Mouse (Mus musculus): Measurements from ENCODE around the gene Zfp69.

Gene Zfp69

DNA sequence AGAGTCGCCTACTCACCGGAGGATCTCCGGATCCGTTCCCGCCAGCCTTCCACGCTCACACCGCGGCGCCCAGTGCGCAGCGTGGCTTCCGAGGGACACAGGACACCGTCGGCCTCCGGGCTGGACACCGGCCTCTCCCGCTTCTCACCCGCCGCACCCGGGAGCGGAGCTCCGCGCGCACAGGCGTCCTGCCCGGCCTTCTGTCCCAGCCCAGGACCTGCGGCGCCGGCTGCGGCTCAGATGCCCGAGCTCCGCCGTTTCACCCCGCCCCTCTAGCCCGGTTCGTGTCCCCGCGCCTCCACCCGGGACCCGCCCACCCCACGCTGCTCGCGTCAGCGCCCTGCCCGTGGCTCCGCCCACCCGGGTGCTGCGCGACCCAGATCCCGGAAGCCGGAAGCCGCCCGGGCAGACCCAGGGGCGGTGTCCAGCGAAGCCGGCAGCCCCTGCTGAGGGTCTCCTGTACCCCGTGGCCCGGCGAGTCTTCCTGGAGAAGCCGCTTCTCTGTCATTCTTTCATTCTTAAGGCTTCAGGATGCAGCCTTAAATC, at the start of gene Zfp69:
TSS of gene Zfp69 (minus strand) at position 272 of the 546 bp plus-strand sequence.
- DNase-seq (ENCODE audit: low read depth, low spot score) = peak; percentile 93

DNA sequence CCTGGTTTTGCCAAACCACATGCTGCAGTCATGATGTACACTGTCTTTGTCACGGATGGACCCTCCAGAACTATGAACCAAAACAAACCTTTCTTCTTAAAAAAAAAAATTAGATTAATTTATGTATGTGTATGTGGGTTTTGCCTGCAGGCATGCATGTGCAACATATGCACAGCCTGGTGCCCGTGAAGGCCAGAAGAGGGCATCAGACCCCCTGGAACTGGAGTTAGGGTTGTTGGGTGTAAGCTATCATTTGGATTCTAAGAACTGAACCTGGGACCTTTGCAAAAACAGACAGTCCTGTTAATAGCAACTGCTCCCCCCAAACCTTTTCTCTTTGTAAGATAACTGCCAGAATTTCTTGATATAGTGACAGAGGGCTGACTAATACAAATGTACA, 49.5 kb upstream of the Zfp69 start:
- no peak for DNase-seq (ENCODE audit: low read depth, low spot score)

DNA sequence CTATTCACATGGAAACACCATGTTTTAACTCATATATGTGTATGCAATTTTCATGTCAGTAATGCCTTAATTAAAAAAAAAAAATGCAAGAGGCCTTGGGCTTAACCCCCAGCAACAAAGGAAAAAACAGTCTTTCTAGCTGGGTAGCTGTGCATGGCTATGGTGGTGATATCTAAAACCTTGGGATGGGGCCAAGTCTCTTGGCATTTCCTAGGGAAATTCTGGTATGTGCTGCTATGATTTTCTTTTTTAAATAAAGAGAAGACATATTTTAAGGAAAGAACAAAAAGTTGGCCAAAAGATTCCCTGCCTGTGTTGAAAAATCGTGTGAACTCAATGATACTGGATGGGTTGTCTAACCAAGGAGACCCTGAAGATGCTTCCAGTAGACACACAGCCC, 44.4 kb upstream of the Zfp69 start:
- DNase-seq (ENCODE audit: low read depth, low spot score) = no peak

DNA sequence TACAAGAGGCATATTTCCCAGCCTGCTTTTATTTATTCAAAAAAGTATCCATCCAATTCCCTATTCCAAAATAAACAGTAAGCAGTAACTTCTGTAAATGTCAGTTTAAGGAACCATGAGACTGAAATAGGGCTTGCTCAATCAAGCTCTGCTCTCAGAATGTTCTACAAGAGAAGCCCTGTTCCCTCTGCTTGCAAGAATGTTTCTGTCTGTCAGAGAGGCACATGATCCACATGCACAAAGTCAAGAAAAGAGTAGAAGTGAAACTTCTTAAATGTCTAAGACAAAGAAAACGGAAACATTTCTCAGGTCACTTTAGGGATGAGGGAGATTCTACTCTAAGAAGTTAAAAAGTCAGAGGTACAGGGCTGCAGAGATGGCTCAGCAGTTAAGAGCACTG, 41.5 kb upstream of the Zfp69 start:
- no peak for DNase-seq (ENCODE audit: low read depth, low spot score)

DNA sequence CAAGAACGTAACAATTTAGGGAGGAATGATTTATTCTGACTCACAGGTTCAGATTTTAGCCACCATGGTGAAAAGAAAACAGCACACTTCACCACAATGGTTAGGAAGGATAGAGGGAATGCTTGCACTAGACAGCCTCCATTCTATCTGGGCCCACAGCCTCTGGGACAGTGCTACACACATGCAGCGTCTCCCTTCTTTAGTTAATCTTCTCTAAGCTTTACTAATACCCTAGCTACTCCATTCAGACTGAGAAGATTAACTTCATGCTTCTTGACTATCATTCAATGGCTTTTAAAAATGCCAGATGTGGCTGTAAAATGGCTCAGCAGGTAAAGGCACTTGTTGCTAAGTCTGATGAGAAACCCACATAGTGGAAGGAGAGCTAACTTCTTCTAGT, 40.8 kb upstream of the Zfp69 start:
- DNase-seq (ENCODE audit: low read depth, low spot score) = no peak

DNA sequence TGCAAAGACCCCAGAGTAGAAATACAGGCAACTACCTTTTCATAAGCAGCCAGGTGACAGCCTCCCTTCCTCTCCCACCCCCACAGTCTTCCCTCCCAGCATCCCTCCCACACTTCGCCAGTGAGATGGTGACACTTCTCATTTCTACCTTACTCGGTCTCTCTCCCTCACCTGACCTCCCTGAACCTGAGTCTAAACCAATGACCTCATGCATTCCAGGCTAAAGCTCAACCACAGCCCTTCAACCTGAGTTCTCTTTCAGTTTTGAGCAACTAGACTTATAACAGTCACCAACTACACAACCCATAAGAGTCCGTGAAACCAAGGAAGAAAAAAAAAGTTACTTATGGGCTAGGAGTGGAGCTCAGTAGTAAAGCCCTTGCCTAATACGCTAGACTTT, 35.8 kb upstream of the Zfp69 start:
- DNase-seq (ENCODE audit: low read depth, low spot score) = no peak

DNA sequence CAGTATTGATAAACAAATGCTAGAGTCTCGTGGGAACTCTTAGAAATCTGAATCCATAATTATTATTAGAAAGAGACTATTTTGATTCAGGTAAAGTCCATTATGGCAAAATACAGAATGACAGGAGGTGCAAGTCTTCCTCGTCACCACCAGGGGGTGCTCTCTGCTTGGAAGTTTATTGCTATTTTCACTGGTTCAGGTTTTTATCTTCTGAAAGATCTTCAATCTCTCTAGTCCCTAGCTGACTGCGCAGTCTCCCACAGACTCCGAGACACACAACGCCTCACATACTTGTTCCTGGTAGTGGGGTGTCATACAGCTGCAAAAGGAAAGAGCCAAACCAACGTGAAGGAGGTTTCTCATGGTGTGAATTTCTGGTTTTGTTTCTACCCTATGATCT, 34.9 kb upstream of the Zfp69 start:
- DNase-seq (ENCODE audit: low read depth, low spot score) = peak; percentile 32

DNA sequence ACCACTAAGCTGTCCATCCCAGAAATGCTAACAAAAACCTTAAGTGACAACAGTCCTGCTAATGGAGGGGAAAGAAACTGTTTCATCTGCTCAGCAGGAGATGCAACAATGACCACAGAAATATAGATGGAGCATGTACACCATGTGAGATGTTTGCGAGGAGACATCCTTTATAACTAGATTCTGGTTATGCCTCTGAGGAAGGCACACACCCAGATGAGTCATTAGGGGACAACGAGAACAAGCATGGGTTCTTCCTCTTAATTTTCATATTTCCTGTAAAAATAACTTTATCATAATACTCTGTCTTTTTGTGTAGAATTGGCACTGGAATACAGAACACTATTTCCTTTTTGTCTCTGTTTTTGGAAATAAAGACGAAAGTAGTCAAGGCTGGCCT, 26.7 kb upstream of the Zfp69 start:
- no peak for DNase-seq (ENCODE audit: low read depth, low spot score)

DNA sequence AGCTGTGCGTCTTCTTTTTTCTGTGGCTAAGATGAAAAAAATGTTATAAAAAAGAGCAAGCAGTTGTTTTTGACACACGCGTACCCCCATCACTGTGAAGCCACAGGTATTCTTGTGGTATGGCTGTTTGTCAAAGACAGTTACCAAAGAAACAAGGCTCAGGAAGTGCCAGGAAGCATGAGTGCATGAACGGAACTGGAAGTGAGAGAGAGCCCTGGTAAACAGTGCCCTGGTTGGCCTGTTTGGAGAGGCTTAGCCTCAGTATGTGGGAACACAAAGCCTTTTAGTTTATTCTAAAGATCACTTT, 23.9 kb upstream of the Zfp69 start:
- DNase-seq (ENCODE audit: low read depth, low spot score) = no peak

DNA sequence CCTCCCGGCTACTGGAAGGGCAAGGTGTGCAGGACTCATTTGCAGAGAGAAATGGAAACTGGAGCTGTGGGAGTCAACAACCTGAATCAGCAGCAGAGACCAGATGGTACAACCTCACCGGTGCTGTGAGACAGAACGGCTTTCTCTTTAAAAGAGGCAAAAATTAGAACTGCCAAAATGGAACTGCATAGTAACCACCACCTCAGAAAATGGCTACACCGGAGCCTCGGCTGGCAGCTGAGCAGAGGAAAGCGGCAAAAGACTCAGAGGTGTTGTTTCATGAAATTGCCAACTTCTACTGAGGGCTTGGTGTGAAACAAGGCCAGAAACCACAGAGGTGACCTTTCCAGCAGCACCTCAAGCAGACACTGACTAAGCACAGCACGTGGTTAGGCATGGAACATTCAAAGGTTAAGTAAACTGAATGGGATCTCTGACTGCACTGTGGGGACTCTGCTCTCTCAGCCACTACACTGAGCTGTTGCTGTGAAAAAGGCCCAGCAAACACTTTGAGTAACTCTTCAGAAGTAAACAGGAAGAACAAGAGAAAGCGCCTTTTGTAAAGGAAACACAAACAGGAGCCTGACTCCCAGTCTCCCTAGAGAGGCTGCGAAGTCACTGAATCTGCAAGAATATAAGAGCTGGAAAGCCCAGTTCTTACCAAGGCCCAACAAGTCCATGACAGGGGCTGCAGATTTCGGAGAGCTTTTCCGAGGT, 23.4 kb upstream of the Zfp69 start:
- DNase-seq (ENCODE audit: low read depth, low spot score) = peak; percentile 27

DNA sequence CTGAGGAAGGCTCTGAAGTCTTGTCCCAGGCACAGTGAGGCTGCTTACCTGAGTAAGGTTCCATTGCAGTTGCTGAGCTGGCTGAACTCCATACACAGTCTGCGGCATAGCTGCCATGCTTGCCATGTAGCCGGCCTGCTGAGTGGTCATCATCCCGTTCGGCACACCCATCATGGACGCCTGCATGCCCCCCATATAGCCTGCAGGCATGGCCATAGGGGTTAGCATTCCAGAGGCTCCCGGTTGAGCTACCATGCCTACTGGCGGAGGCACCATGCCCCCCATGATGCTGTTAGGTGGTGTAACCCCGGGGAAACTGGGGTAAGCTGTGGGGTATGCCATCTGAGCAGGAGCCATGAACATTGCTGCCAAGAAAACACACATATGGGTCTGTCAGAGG, 20.3 kb upstream of the Zfp69 start:
- DNase-seq (ENCODE audit: low read depth, low spot score) = no peak

DNA sequence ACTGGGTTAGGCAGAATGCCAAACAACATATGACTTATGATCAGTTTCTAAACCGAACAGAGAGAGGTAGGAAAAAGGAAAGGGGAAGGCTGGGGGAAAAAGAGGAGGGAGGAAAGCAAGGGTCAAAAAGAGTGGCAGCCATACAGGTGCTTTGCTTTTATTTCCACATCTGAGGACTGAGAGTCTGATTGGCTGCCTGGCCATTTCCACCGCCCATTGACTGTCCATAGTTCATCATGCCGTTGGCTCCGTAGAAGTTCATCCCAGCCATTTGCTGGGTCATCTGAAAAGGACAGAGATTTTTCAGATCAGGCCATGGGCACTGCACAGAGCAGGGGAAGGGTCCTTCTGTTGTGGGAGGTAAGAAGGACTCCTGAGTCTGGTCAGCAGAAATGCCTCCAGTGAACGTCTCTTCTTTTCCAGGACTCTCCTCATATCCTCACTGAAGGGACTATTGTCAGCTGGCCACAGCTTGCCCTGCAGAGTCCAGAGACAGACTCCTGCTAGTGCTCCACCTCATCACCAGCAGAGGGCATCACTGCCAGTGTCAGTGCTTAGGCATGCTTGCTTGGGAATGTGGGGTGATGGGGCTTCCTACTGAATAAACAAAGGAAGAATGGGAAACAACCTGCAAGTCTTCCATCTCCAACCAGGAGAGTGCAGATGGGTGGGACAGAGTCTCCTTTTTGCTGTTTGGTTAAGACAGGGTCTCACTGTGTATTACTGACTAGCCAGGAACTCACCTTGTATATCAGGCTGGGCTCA, 18.1 kb upstream of the Zfp69 start:
- DNase-seq (ENCODE audit: low read depth, low spot score) = peak; percentile 69

DNA sequence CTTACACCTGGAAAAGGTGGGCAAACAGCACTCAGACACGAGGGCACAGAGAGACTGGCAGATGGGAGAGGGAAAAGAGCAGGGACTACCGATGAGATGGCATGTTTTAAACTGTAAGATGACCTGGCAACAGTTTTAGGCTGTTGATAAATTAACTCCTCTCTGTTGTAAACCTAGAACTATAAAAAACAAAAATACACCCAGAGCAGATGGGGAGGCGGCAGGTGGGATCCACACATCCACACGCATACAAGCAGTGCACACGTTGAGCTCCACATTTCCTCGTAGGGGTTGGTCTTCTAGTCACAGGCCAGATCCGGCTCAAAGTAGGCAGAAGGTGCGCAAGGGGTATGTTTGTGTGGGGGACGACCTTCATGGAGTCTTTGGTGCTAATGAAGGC, 17.0 kb upstream of the Zfp69 start:
- no peak for DNase-seq (ENCODE audit: low read depth, low spot score)

DNA sequence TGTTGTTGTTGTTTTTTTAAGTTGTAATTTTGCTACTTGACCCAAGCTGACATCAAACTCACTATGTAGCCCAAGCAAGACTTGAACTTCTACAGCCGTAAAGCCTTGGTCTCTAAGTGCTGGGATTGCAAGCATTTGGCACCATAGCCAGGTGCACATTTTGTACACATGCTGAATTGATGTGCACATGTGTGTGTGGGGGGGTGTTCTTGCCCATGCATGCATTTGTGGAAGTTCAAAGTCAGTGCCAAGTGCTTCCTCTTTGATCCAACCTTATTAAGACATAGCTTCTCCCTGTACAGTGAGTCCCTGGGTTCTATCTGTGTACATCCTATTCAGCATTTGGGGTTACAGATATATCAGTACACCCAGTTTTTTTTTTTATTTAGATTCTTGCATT, 4.1 kb upstream of the Zfp69 start:
- DNase-seq (ENCODE audit: low read depth, low spot score) = no peak

DNA sequence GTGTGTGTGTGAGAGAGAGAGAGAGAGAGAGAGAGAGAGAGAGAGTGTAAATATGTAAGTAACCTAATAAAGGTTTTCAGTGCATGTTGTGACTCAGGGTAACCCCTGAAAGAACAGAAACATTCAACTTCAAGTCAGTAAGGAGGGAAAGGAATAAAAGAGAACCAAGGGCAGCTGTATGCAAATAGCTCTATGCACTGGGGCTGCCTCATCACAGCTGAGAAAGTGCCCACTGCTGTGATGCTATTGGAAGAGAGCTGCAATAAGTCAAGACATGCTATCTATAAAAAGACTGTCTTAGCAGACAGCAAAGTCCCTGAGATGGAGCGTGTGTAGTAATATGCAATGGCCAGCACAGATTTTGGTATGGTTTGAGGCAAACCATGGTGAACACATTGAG, 2.2 kb upstream of the Zfp69 start:
- DNase-seq (ENCODE audit: low read depth, low spot score) = no peak

DNA sequence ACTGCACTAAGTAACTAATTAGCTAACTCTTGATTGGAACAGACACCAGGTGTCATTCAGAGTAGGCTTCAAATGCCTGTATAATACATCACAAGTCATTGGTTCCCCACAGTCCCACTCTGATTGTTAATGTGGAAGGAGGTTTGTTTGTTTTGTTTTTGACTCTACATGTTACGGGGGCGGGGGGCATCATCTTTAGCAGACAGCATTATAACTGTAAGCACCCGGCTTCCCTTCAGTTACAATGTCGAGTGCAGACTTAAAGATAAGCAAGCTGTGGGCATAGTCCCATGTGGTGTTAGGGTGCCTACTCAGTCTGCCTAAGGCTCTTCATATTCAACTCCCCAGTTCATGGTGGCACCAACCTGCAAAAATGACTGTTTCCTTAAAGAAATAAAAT, 1.5 kb upstream of the Zfp69 start:
- no peak for DNase-seq (ENCODE audit: low read depth, low spot score)

DNA sequence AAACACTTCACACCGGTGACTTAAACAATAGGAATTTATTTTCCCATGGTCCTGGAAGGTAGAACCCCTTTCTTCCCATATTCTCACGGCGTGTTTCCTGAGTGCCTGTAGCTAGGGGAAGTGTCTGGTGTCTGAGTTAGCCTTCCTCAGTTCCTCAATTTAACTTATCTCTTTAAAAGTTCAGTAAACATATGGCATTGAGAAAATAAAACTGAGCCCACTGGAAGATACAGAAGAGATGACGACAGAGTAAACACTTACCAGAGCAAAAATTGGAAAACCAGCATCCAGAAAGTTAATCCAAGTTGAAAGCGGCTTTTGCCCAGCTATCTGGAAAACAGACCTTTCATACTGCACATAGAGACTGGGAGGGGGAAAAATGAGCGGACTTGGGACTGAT, 664 bp upstream of the Zfp69 start:
- no peak for DNase-seq (ENCODE audit: low read depth, low spot score)

DNA sequence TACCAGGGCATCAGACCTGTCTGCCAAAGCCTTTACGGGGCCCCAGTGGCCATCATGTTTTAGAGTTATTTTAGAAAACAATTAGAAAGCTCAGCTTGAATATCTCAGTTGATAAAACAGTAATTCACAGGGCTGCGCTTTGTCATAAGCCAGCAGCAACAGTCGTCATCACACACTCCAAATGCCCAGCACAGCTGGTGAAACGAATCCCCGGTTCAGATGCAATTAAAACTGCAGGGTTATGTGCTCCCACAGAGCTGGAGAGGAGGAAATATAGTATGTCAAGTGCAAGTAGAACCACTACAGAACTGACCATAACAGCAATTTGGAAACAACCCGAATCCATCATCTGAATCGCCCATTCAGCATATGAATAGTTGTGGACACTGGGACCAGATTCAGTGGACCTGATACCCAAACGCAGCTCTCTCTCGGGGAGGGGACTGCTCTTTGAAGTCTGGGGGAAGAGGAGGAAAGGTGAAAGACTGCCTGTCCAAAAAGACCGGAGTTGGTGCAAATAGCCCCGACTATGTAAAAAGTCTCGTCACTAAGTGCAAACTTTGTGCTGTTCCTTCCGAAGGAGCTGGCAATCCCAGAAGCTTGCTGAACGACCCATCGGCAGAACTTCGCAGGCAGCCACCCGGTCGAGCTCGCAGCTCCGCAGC, 604 bp downstream of the Zfp69 start:
- DNase-seq (ENCODE audit: low read depth, low spot score) = no peak

DNA sequence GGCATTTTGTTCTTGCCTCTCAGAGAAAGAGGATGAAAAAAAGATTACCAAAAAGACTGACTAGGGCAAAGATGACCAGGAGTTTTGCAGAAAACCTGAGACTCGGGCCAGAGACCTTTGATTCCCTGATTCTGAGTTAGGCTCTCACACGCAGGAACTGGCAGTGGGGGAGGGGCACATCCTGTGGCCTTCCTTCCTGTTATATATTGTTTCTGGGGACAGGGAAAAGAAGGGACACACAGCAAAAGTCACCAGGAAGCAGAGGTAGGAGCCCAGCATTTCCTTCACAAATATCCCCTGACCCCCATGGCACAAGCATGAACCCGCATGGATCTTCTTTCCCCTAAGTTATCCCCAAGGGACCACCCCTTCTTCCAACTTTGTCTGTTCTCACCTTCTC, 2.6 kb downstream of the Zfp69 start:
- no peak for DNase-seq (ENCODE audit: low read depth, low spot score)

DNA sequence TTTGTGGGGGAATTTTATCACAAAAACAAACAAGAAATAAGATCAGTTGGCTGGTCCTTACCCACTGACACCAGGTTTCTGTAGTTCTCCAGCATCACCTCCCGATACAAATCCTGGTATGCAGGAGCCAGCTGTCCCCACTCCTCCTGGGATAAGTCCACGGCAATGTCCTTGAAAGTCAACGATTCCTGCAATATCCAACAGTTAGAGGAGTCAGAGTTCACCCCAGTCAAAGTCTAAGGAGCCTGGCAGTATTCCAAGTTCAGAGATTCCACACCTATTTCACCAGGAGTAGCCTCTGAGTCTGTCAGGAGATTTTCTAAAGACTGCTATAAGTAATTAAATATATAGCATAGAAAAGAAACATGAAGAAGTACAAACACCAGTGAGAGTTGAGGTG, 16.5 kb downstream of the Zfp69 start:
- no peak for DNase-seq (ENCODE audit: low read depth, low spot score)

DNA sequence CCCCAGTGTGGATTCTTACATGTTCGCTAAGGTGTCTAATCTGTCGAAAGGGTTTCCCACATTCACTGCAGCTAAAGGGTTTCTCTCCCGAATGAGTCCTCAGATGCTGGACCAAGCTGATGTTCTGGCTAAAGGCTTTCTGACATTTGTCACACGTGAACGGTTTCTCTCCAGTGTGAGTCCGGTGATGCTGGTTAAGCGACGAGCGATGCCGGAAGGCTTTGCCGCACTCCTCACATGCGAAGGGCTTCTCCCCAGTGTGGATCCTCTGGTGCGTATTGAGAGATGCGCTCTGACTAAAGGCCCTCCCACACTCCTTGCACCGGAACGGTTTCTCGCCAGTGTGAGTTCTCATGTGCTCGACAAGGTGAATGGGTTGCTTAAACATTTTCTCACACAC, 20.8 kb downstream of the Zfp69 start:
- DNase-seq (ENCODE audit: low read depth, low spot score) = no peak

DNA sequence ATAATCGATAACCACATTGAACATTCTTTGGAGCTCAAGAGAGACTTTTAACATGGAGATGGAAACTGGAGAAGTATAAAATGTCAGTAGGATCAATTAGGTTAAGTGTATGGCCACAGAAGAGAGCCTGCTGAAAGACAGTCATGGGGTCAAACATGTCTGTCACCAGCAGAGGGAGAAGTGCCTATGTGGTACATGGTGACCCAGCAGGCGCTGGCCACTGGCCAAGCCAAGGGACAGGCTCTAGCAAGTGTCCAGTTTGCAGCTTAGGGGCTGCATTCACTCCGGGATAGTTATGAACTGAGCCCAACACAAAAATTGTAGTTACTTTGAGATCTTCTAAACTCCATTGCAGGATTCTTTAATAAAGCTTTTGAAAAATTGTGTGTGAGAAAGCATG, 22.8 kb downstream of the Zfp69 start:
- DNase-seq (ENCODE audit: low read depth, low spot score) = no peak

DNA sequence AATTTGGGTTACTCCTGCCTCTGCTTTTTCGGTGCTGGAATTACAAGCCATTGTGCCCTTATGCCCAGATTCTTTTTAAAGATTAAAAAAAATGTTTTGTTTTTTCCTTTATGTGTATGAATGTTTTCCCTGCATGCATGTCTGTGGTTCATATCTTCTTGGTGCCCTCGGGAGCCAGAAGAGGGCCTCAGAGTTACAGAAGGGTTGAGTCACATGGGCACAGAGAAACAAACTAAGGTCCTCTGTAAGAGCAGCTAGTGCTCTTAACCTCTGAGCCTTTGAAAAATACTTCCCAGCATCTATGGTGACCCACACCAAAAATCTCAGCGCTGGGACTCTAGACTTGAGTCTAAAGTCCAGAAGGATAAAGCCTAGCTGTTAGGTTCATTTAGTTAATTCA, 26.1 kb downstream of the Zfp69 start:
- DNase-seq (ENCODE audit: low read depth, low spot score) = no peak
